Mouse (Mus musculus): ENCODE results near the gene Ints4. TPM values are rescaled to one million over a fixed set of nuclear protein-coding genes. Genes with fewer than 3 reads are reported as not detected.

Ints4 gene
- total RNA-seq, 1 experiment, result 64.2 TPM

DNA sequence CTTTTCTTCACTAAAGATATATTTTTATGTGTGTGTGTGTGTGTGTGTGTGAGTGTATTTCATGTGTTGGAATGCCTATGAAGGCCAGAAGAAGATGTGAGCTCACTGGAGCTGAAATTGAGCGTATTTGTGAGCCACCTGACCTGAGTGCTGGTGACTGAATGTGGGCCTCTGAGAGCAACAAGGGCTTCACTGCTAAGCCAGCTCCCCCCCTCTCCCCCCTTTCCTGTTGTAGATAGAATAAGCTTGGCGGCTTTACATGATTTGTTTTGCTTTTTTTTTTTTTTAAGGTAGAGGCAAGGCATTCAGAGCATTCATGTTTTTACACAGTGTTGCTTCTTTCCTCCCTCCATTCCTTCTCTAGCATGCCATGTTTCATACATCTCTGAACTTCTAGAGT lies 2.6 kb downstream of the Ints4 start:
- in situ Hi-C loops (cut with MboI; ENCODE audit: low sequenced_read_pairs in 2 of 2, unreplicated experiment in 2 of 2), result no loop called here
- no peak overlapping the region for H3K9ac ChIP-seq (ENCODE audit: insufficient read depth, low read depth, low read length, poor library complexity, severe bottlenecking)
- no peak overlapping the region for H3K27ac ChIP-seq (ENCODE audit: insufficient read depth, low read depth, low read length, poor library complexity, severe bottlenecking)
- H3K9me3 ChIP-seq (ENCODE audit: control insufficient read depth, insufficient read depth, low read depth, low read length), result no peaks in the 10 kb centered on the region
- H3K36me3 ChIP-seq (ENCODE audit: control insufficient read depth, insufficient read depth, low read length, poor library complexity, severe bottlenecking), result peaks cover 10% of the 10 kb centered on the region
- H3K4me3 ChIP-seq (ENCODE audit: insufficient read depth in 1 of 2, low read depth in 1 of 2, low read length in 2 of 2, poor library complexity in 1 of 2, severe bottlenecking in 1 of 2), result no peak overlapping the region
- DNase-seq (ENCODE audit: low read depth, low spot score), result no peak
- no peak for TF ChIP-seq HCFC1 (IDR thresholded peaks at IDR 0.05; ENCODE audit: borderline replicate concordance, insufficient read depth, low read length)
- TF ChIP-seq MAFK (IDR thresholded peaks at IDR 0.05; ENCODE audit: insufficient read depth, low read depth, low read length), result no peak
- TF ChIP-seq ZC3H11A (IDR thresholded peaks at IDR 0.05; ENCODE audit: borderline replicate concordance, low read depth, low read length), result no peak
- no peak for TF ChIP-seq ZNF384 (IDR thresholded peaks at IDR 0.05; ENCODE audit: low read depth, low read length)
- no peak for TF ChIP-seq CHD2 (IDR thresholded peaks at IDR 0.05; ENCODE audit: low read depth, low read length)
- no peaks in the 10 kb centered on the region; a peak in 1 of 4 replicates for H3K4me1 ChIP-seq (ENCODE audit: control insufficient read depth in 2 of 2, insufficient read depth in 2 of 2, low read length in 2 of 2, poor library complexity in 1 of 2)

DNA sequence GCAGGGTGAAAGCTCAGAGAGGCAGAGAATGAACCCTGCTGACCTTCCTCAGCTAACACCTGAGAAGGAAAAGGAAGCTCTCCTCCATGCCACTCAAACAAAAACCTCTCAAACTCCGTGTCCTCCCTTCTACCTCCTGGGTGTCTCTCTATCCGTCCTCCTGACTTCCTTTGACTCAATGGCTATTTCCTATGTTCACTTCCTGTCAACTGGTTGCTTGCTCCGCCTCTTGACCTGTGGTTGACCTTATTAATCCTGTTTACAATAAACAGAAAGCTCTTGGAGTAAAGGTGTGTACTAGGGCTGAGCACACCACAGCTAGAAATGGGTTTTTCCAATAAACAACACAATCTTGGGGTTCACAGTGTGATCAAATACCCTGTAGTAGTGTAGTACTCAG lies 10.4 kb downstream of the Ints4 start:
- TF ChIP-seq MAFK (IDR thresholded peaks at IDR 0.05; ENCODE audit: insufficient read depth, low read depth, low read length), result no peak
- TF ChIP-seq HCFC1 (IDR thresholded peaks at IDR 0.05; ENCODE audit: borderline replicate concordance, insufficient read depth, low read length), result no peak
- TF ChIP-seq ZNF384 (IDR thresholded peaks at IDR 0.05; ENCODE audit: low read depth, low read length), result no peak
- TF ChIP-seq CHD2 (IDR thresholded peaks at IDR 0.05; ENCODE audit: low read depth, low read length), result no peak
- TF ChIP-seq ZC3H11A (IDR thresholded peaks at IDR 0.05; ENCODE audit: borderline replicate concordance, low read depth, low read length), result no peak
- peaks cover 2% of the 10 kb centered on the region for H3K36me3 ChIP-seq (ENCODE audit: control insufficient read depth, insufficient read depth, low read length, poor library complexity, severe bottlenecking)

GRCm38 (mm10) chr7:97492420-97492819 lies 11.7 kb downstream of the Ints4 start:
- Histone ChIP-seq H3K4me1 (ENCODE audit: control insufficient read depth in 2 of 2, insufficient read depth in 2 of 2, low read length in 2 of 2, poor library complexity in 1 of 2) (peaks cover 3% of the 10 kb centered on the region in 2 experiments; a peak in 2 of 4 replicates), H3K36me3 (ENCODE audit: control insufficient read depth, insufficient read depth, low read length, poor library complexity, severe bottlenecking) (no peaks in the 10 kb centered on the region; the same call in 1 of the 2 replicates), H3K9me3 (ENCODE audit: control insufficient read depth, insufficient read depth, low read depth, low read length) (no peaks in the 10 kb centered on the region), H3K27ac (ENCODE audit: insufficient read depth, low read depth, low read length, poor library complexity, severe bottlenecking) (no peak overlapping the region), H3K4me3 (ENCODE audit: insufficient read depth in 1 of 2, low read depth in 1 of 2, low read length in 2 of 2, poor library complexity in 1 of 2, severe bottlenecking in 1 of 2) (no peak overlapping the region), H3K9ac (ENCODE audit: insufficient read depth, low read depth, low read length, poor library complexity, severe bottlenecking) (no peak overlapping the region)
- TF ChIP-seq ZC3H11A (IDR thresholded peaks at IDR 0.05; ENCODE audit: borderline replicate concordance, low read depth, low read length), result no peak
- no peak for TF ChIP-seq CHD2 (IDR thresholded peaks at IDR 0.05; ENCODE audit: low read depth, low read length)
- no peak for TF ChIP-seq MAFK (IDR thresholded peaks at IDR 0.05; ENCODE audit: insufficient read depth, low read depth, low read length)
- no peak for TF ChIP-seq ZNF384 (IDR thresholded peaks at IDR 0.05; ENCODE audit: low read depth, low read length)
- TF ChIP-seq HCFC1 (IDR thresholded peaks at IDR 0.05; ENCODE audit: borderline replicate concordance, insufficient read depth, low read length), result no peak
- in situ Hi-C loops (cut with MboI; ENCODE audit: low sequenced_read_pairs in 2 of 2, unreplicated experiment in 2 of 2), result no loop called here
- no peak for DNase-seq (ENCODE audit: low read depth, low spot score)

More for the DNA sequence above, 10.4 kb downstream of the Ints4 start:
- Histone ChIP-seq H3K4me3 (ENCODE audit: insufficient read depth in 1 of 2, low read depth in 1 of 2, low read length in 2 of 2, poor library complexity in 1 of 2, severe bottlenecking in 1 of 2) (peak overlapping the region in 1 of 2 experiments; percentile 19; a peak in 1 of 4 replicates), H3K4me1 (ENCODE audit: control insufficient read depth in 2 of 2, insufficient read depth in 2 of 2, low read length in 2 of 2, poor library complexity in 1 of 2) (peaks cover 3% of the 10 kb centered on the region in 2 experiments; a peak in 2 of 4 replicates), H3K9me3 (ENCODE audit: control insufficient read depth, insufficient read depth, low read depth, low read length) (no peaks in the 10 kb centered on the region), H3K27ac (ENCODE audit: insufficient read depth, low read depth, low read length, poor library complexity, severe bottlenecking) (no peak overlapping the region; the same call in 1 of the 2 replicates), H3K9ac (ENCODE audit: insufficient read depth, low read depth, low read length, poor library complexity, severe bottlenecking) (peak overlapping the region; percentile 57; the same call in 1 of the 2 replicates)
- in situ Hi-C loops (cut with MboI; ENCODE audit: low sequenced_read_pairs in 2 of 2, unreplicated experiment in 2 of 2), result no loop called here
- peak; percentile 27 for DNase-seq (ENCODE audit: low read depth, low spot score)

DNA sequence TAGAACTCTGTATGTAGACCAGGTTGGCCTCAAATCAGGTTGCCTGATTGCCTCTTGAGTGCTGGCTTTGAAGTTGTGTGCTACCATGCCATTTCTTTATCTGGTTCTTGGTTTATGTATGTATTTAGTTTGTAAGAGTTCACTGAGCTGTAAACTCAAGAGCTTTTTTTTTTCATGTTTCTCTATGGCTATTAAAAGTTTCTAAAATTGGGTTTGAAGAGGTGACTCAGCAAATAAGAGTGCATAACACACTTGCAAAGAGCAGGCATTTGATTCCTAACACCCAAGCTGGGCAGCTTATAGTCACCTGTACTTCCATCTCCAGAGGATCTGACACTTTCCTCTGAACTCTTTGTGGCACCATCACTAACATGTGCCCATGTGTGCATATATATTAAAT lies 14.3 kb downstream of the Ints4 start:
- no peak for DNase-seq (ENCODE audit: low read depth, low spot score)
- H3K36me3 ChIP-seq (ENCODE audit: control insufficient read depth, insufficient read depth, low read length, poor library complexity, severe bottlenecking), result no peaks in the 10 kb centered on the region
- peaks cover 3% of the 10 kb centered on the region in 2 experiments; a peak in 2 of 4 replicates for H3K4me1 ChIP-seq (ENCODE audit: control insufficient read depth in 2 of 2, insufficient read depth in 2 of 2, low read length in 2 of 2, poor library complexity in 1 of 2)
- no peak overlapping the region for H3K27ac ChIP-seq (ENCODE audit: insufficient read depth, low read depth, low read length, poor library complexity, severe bottlenecking)
- H3K9ac ChIP-seq (ENCODE audit: insufficient read depth, low read depth, low read length, poor library complexity, severe bottlenecking), result no peak overlapping the region
- in situ Hi-C loops (cut with MboI; ENCODE audit: low sequenced_read_pairs in 2 of 2, unreplicated experiment in 2 of 2), result no loop called here
- H3K9me3 ChIP-seq (ENCODE audit: control insufficient read depth, insufficient read depth, low read depth, low read length), result no peaks in the 10 kb centered on the region
- no peak overlapping the region for H3K4me3 ChIP-seq (ENCODE audit: insufficient read depth in 1 of 2, low read depth in 1 of 2, low read length in 2 of 2, poor library complexity in 1 of 2, severe bottlenecking in 1 of 2)
- TF ChIP-seq CHD2 (IDR thresholded peaks at IDR 0.05; ENCODE audit: low read depth, low read length) (no peak), HCFC1 (IDR thresholded peaks at IDR 0.05; ENCODE audit: borderline replicate concordance, insufficient read depth, low read length) (no peak), ZC3H11A (IDR thresholded peaks at IDR 0.05; ENCODE audit: borderline replicate concordance, low read depth, low read length) (no peak), ZNF384 (IDR thresholded peaks at IDR 0.05; ENCODE audit: low read depth, low read length) (no peak), MAFK (IDR thresholded peaks at IDR 0.05; ENCODE audit: insufficient read depth, low read depth, low read length) (no peak)
